Mouse (Mus musculus) embryonic facial prominence, embryonic 10.5 days (tissue): ENCODE measurements at regions not wholly inside any gene's neighbourhood (a gene's known extent, or its start where the extent isn't known, plus 50 kb on each side); places are given as distances from the start of the nearest gene placed in this dataset.

Experiments used
- DNase-seq: peaks from one replicate; pipeline ENCODE4 v3.0.0-alpha.2; 2017; ENCODE audit warnings: low spot score
- H3K27ac ChIP-seq: fragments of 300-500 bp; sonication (generic); replicated peaks from 2 replicates; pipeline ENCODE4 v1.5.1; 2016; ENCODE audit warnings: mild to moderate bottlenecking
- H3K27me3 ChIP-seq: fragments of 300-500 bp; sonication (generic); replicated peaks from 2 replicates; pipeline ENCODE4 v1.6.1; 2016; ENCODE audit warnings: low read depth, mild to moderate bottlenecking; ENCODE audit not compliant: poor library complexity, severe bottlenecking
- H3K36me3 ChIP-seq: fragments of 300-500 bp; sonication (generic); replicated peaks from 2 replicates; pipeline ENCODE4 v1.6.1; 2016; ENCODE audit warnings: mild to moderate bottlenecking, moderate library complexity
- H3K4me1 ChIP-seq: fragments of 300-500 bp; sonication (generic); 2 replicates; pipeline ENCODE4 v1.6.1; 2016
- H3K4me3 ChIP-seq: fragments of 300-500 bp; sonication (generic); 2 replicates; pipeline ENCODE4 v1.5.1; 2016; ENCODE audit warnings: mild to moderate bottlenecking, moderate library complexity
- H3K9me3 ChIP-seq: fragments of 300-500 bp; sonication (generic); 2 replicates; pipeline ENCODE4 v1.6.1; 2016; ENCODE audit warnings: mild to moderate bottlenecking
- WGBS: fragments of 180-500 bp; shearing (Covaris S2); methylation state at CpG from one replicate; pipeline ENCODE4 v1.1.7; 2016; 5-methylcytosine and 5-hydroxymethylcytosine counted together

DNA sequence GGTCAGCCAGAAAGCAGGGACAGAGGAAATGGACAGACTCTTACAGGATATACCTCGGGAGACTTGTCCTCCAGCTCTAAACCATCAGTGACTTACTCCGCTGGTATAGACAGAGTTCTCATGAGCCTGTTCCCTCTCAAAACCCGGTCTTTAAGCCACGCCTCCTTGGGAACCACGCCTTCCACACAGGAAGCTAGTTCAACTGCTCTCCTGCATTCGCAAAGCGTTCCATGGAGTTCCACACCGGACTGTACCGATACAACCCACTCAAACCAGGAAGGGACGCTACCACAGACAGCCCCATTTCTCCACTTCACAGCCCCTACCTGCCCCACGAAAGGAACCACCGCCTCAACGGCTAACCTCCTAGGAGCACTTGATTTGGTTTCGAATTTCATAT lies 50.1 kb upstream of the Cplx2 start:
- 84% methylated on average over 14 of the region's 14 CpGs for WGBS
- Histone ChIP-seq H3K36me3 (no peaks in the 10 kb centered on the region), H3K4me1 (peaks cover 30% of the 10 kb centered on the region), H3K4me3 (no peak overlapping the region), H3K27me3 (no peaks in the 10 kb centered on the region), H3K9me3 (no peaks in the 10 kb centered on the region), H3K27ac (no peak overlapping the region)
- no peak for DNase-seq
